Mouse (Mus musculus) liver, embryonic 12.5 days (tissue): ENCODE results near the gene Zfp934. TPM values are rescaled to one million over a fixed set of nuclear protein-coding genes. Genes with fewer than 3 reads are reported as not detected.

ENCODE experiments used
- microRNA-seq: library from miRNA; unstranded; fragments of <30 nt; microRNA quantifications from one replicate; pipeline ENCODE4, GENCODE M21; 2017
- polyA plus RNA-seq: library from polyadenylated mRNA; unstranded; fragments of >200 nt; fragmentation: Nextera tagmentation; extraction: Ambion mirVana; gene quantifications from 2 replicates; pipeline ENCODE4 v1.2.1, GENCODE M21; 2016

The Zfp934 gene
- polyA plus RNA-seq, 1 experiment from 2014 or later, result 7.9 TPM

Small RNA genes lying within 50 kb of the gene (microRNA-seq; reads per million reads assigned to microRNA genes)
- gene Gm22256, result not detected

Other genes starting within 250 kb of the Zfp934 start
- 4.1 TPM in 2 replicates for gene Gm3604, start 188.0 kb downstream of the Zfp934 start, polyA plus RNA-seq
- 3.6 and 4.2 TPM in 2 replicates for gene Gm49359, start 104.4 kb downstream of the Zfp934 start, polyA plus RNA-seq
- not detected in 2 replicates for gene Zfp935, start 12.7 kb downstream of the Zfp934 start, polyA plus RNA-seq
- 3.6 and 4.3 TPM in 2 replicates for gene 6720489N17Rik, start 53.0 kb upstream of the Zfp934 start, polyA plus RNA-seq
- 6.4 and 6.5 TPM in 2 replicates for gene Platr25, start 189.5 kb upstream of the Zfp934 start, polyA plus RNA-seq
- gene Gm5141, start 214.6 kb upstream of the Zfp934 start, polyA plus RNA-seq, result 1.8 and 3.5 TPM in 2 replicates